14 mouse cellular contexts compared by ENCODE assay signal in the genomic region with DNA sequence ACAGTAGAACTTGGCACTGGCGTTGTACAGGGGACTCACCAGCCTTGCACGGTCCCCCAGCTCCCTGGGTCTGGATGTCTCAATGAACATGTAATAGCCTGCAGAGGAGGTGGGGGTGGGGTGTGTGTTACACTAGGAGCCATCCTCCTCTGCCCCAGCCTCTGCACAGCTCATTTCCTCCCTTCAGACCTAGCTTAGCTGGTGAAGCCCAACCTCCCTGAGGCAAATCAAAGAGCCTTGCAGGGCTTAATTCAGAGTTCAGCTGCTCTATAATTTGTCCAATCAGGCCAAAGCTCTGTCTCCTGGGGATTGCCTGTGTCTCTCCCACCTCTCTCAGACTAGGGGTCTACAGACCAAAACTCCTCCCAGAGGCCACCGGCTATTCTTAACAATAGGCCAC.
DNase-seq lines count a peak whose midpoint lies in the region; ATAC-seq and TF ChIP-seq lines count a peak whose summit lies in the region.
"Had no signal": no experiment of that assay in that cellular context is flagged by ENCODE, and none has a peak within 500 bp of the region (broad histone marks: within the 10 kb centered on the region; RNA-seq: fewer than 3 reads in every experiment).

No protein-coding gene starts in this region.

- 20% methylated on average over 3 of the region's 3 CpGs for WGBS in lung, embryonic 14.5 days
- 26% methylated on average over 3 of the region's 3 CpGs for WGBS in embryonic facial prominence, embryonic 10.5 days
- 13% methylated on average over 3 of the region's 3 CpGs for WGBS in midbrain, embryonic 14.5 days
- WGBS in heart, embryonic 12.5 days: 35% methylated on average over 3 of the region's 3 CpGs

- ATAC-seq in lung, embryonic 14.5 days (ENCODE audit: insufficient read depth): peak; percentile 45; the same call in 1 of the 2 replicates
- ATAC-seq in midbrain, embryonic 14.5 days (ENCODE audit: low FRiP score, low TSS enrichment): peak; percentile 38; the same call in 1 of the 2 replicates
- no peak for ATAC-seq in inflammation-experienced regulatory T-cells, adult 6 months
- no peak for ATAC-seq in heart, embryonic 12.5 days (ENCODE audit: insufficient number of reproducible peaks, low FRiP score)

- H3K4me1 ChIP-seq in lung, embryonic 14.5 days (ENCODE audit: insufficient read depth): no peaks in the 10 kb centered on the region
- peaks cover 49% of the 10 kb centered on the region for H3K4me1 ChIP-seq in embryonic facial prominence, embryonic 10.5 days
- H3K4me1 ChIP-seq in midbrain, embryonic 14.5 days (ENCODE audit: control insufficient read depth, insufficient read depth, low read length): peaks cover 24% of the 10 kb centered on the region
- peaks cover 27% of the 10 kb centered on the region for H3K4me1 ChIP-seq in heart, embryonic 12.5 days (replicated peaks)

- peak; percentile 59 for DNase-seq in lung, embryonic 14.5 days
- DNase-seq in lung, postnatal 4 days: no peak
- peak; percentile 62 for DNase-seq in embryonic facial prominence, embryonic 10.5 days (ENCODE audit: low spot score)
- DNase-seq in forelimb bud, embryonic 11.5 days (ENCODE audit: low read depth, low spot score): peak; percentile 53
- peak; percentile 71 for DNase-seq in midbrain, embryonic 14.5 days
- no peak for DNase-seq in right cerebral cortex, postnatal 36 days (ENCODE audit: low spot score in 2 of 2)
- DNase-seq: cerebellum, adult 11 months; kidney, adult 2 months had no signal

- H3K4me2 ChIP-seq in lung, embryonic 14.5 days: no peak overlapping the region
- H3K4me2 ChIP-seq in midbrain, embryonic 14.5 days (ENCODE audit: low read length): no peak overlapping the region
- H3K4me2 ChIP-seq in heart, embryonic 12.5 days: no peak overlapping the region
- H3K4me2 ChIP-seq: heart, embryonic 11.5 days; lung, embryonic 15.5 days had no signal

- H3K36me3 ChIP-seq in lung, embryonic 14.5 days (ENCODE audit: insufficient read depth): no peaks in the 10 kb centered on the region
- H3K36me3 ChIP-seq in embryonic facial prominence, embryonic 10.5 days (replicated peaks): no peaks in the 10 kb centered on the region
- H3K36me3 ChIP-seq in midbrain, embryonic 14.5 days (ENCODE audit: control insufficient read depth, insufficient read depth, low read length): 0 out of 2 replicates have a peak, but pooled peaks cover 6% of the 10 kb centered on the region
- H3K36me3 ChIP-seq in heart, embryonic 12.5 days: no peaks in the 10 kb centered on the region
- H3K36me3 ChIP-seq: G1E; lung, embryonic 15.5 days had no signal

- no peak overlapping the region for H3K9ac ChIP-seq in lung, embryonic 14.5 days
- H3K9ac ChIP-seq in midbrain, embryonic 14.5 days (replicated peaks; ENCODE audit: low read length): no peak overlapping the region
- no peak overlapping the region for H3K9ac ChIP-seq in heart, embryonic 12.5 days
- H3K9ac ChIP-seq: lung, embryonic 15.5 days had no signal

- H3K9me3 ChIP-seq in lung, embryonic 14.5 days (ENCODE audit: low read depth, low read length): no peaks in the 10 kb centered on the region
- 0 out of 2 replicates have a peak, but pooled peaks cover under 1% of the 10 kb centered on the region for H3K9me3 ChIP-seq in embryonic facial prominence, embryonic 10.5 days
- H3K9me3 ChIP-seq in midbrain, embryonic 14.5 days (ENCODE audit: control insufficient read depth, low read length): no peaks in the 10 kb centered on the region
- H3K9me3 ChIP-seq in heart, embryonic 12.5 days (replicated peaks): no peaks in the 10 kb centered on the region
- H3K9me3 ChIP-seq: G1E; lung, embryonic 15.5 days had no signal

- no peaks in the 10 kb centered on the region for H3K27me3 ChIP-seq in lung, embryonic 14.5 days (ENCODE audit: insufficient read depth, low read length)
- peaks cover 32% of the 10 kb centered on the region for H3K27me3 ChIP-seq in embryonic facial prominence, embryonic 10.5 days (replicated peaks; ENCODE audit: low read depth, poor library complexity, severe bottlenecking)
- H3K27me3 ChIP-seq in midbrain, embryonic 14.5 days (ENCODE audit: control insufficient read depth, insufficient read depth, low read length): no peaks in the 10 kb centered on the region
- H3K27me3 ChIP-seq in heart, embryonic 12.5 days (replicated peaks): peaks cover 9% of the 10 kb centered on the region
- H3K27me3 ChIP-seq: lung, embryonic 15.5 days had no signal

- no peak overlapping the region for H3K27ac ChIP-seq in lung, embryonic 14.5 days (ENCODE audit: low read depth)
- H3K27ac ChIP-seq in embryonic facial prominence, embryonic 10.5 days (replicated peaks): peak overlapping the region; percentile 7
- H3K27ac ChIP-seq in midbrain, embryonic 14.5 days (replicated peaks; ENCODE audit: low read depth, low read length): peak overlapping the region; percentile 45
- no peak overlapping the region for H3K27ac ChIP-seq in heart, embryonic 12.5 days (ENCODE audit: poor library complexity, severe bottlenecking)
- H3K27ac ChIP-seq: lung, embryonic 15.5 days had no signal

- H3K4me3 ChIP-seq in lung, embryonic 14.5 days (ENCODE audit: low read depth, low read length): no peak overlapping the region
- no peak overlapping the region for H3K4me3 ChIP-seq in embryonic facial prominence, embryonic 10.5 days
- no peak overlapping the region for H3K4me3 ChIP-seq in midbrain, embryonic 14.5 days (replicated peaks; ENCODE audit: low read depth, low read length)
- no peak overlapping the region for H3K4me3 ChIP-seq in heart, embryonic 12.5 days
- H3K4me3 ChIP-seq: erythroblast, embryonic 14.5 days; lung, embryonic 15.5 days had no signal

- no peak for TF ChIP-seq CTCF in lung, embryonic 14.5 days (IDR thresholded peaks at IDR 0.05; ENCODE audit: low read depth)

Comparison
In these comparisons a context has a peak if more than half of its experiments do, and no peak if none do; other contexts are left out.
1. DNase-seq: peak in lung, embryonic 14.5 days (single experiment), embryonic facial prominence, embryonic 10.5 days (single experiment), forelimb bud, embryonic 11.5 days (single experiment) and midbrain, embryonic 14.5 days (single experiment); none in lung, postnatal 4 days (0 of 2) and right cerebral cortex, postnatal 36 days (0 of 2).
2. ATAC-seq: peak in lung, embryonic 14.5 days (single experiment) and midbrain, embryonic 14.5 days (single experiment); none in inflammation-experienced regulatory T-cells, adult 6 months (single experiment) and heart, embryonic 12.5 days (single experiment).
3. H3K27ac ChIP-seq: peak in embryonic facial prominence, embryonic 10.5 days (single experiment) and midbrain, embryonic 14.5 days (single experiment); none in lung, embryonic 14.5 days (single experiment) and heart, embryonic 12.5 days (single experiment).